ENCODE assay signal across 29 mouse cellular contexts in the genomic region with DNA sequence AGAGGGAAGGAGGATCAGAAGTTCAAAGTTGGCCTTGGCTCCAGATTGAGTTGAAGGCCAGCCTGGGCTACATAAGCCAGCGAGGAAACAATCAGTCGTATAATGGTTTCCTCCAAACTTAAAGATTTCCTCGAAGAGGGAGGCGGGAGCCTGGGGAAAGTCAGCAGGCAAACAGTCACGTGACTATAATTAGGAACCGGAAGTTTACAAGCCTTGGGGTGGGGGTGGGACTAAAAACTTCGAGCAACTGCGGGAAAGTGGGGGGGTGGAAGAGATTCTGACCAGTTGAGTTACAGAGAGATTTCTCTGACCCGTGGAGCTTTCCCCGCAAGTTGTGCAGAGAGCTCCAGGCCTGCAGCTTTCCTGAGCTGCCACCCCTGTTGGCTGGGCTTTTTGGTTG. TPM values are rescaled to one million over a fixed set of nuclear protein-coding genes. Genes with fewer than 3 reads are reported as not detected.
DNase-seq lines count a peak whose midpoint lies in the region; ATAC-seq and TF ChIP-seq lines count a peak whose summit lies in the region.
"Had no signal": no experiment of that assay in that cellular context is flagged by ENCODE, and none has a peak within 500 bp of the region (broad histone marks: within the 10 kb centered on the region; RNA-seq: fewer than 3 reads in every experiment).

No protein-coding gene starts in this region.

- no peaks in the 10 kb centered on the region for H3K79me2 ChIP-seq in MEL (ENCODE audit: control insufficient read depth, insufficient read depth, low read length, poor library complexity)

- H3K27ac ChIP-seq in hindbrain, embryonic 10.5 days, result peak overlapping the region; percentile 29; the same call in 1 of the 2 replicates
- no peak overlapping the region for H3K27ac ChIP-seq in hindbrain, embryonic 13.5 days
- H3K27ac ChIP-seq in lung, postnatal 0 days (ENCODE audit: low read length), result no peak overlapping the region
- H3K27ac ChIP-seq in MEL (ENCODE audit: control insufficient read depth, low read depth, low read length), result no peak overlapping the region
- no peak overlapping the region for H3K27ac ChIP-seq in stomach, embryonic 15.5 days
- H3K27ac ChIP-seq: forebrain, embryonic 10.5 days; heart, embryonic 13.5 days; hindbrain, embryonic 12.5 days; limb, embryonic 12.5 days; liver, embryonic 13.5 days; lung, embryonic 15.5 days; neural tube, embryonic 13.5 days had no signal

- H3K9ac ChIP-seq in hindbrain, embryonic 13.5 days, result no peak overlapping the region
- no peak overlapping the region for H3K9ac ChIP-seq in lung, postnatal 0 days (replicated peaks; ENCODE audit: low read depth)
- H3K9ac ChIP-seq in MEL (ENCODE audit: control insufficient read depth, low read depth, low read length, poor library complexity, severe bottlenecking), result no peak overlapping the region
- no peak overlapping the region for H3K9ac ChIP-seq in stomach, embryonic 15.5 days
- H3K9ac ChIP-seq: heart, embryonic 13.5 days; hindbrain, embryonic 12.5 days; limb, embryonic 12.5 days; liver, embryonic 13.5 days; lung, embryonic 15.5 days; neural tube, embryonic 13.5 days had no signal

- no peaks in the 10 kb centered on the region for H3K27me3 ChIP-seq in hindbrain, embryonic 10.5 days (ENCODE audit: insufficient read depth, poor library complexity, severe bottlenecking)
- 0 out of 2 replicates have a peak, but pooled peaks cover 2% of the 10 kb centered on the region for H3K27me3 ChIP-seq in hindbrain, embryonic 13.5 days
- H3K27me3 ChIP-seq in lung, postnatal 0 days (replicated peaks; ENCODE audit: insufficient read depth, low read length), result no peaks in the 10 kb centered on the region
- no peaks in the 10 kb centered on the region for H3K27me3 ChIP-seq in MEL (ENCODE audit: control insufficient read depth in 1 of 2, insufficient read depth in 2 of 2, low read length in 2 of 2)
- 0 out of 2 replicates have a peak, but pooled peaks cover 3% of the 10 kb centered on the region for H3K27me3 ChIP-seq in stomach, embryonic 15.5 days (replicated peaks)
- H3K27me3 ChIP-seq: heart, embryonic 13.5 days; hindbrain, embryonic 12.5 days; limb, embryonic 12.5 days; liver, embryonic 13.5 days; lung, embryonic 15.5 days; neural tube, embryonic 13.5 days had no signal

- H3K4me2 ChIP-seq in hindbrain, embryonic 13.5 days, result no peak overlapping the region
- no peak overlapping the region for H3K4me2 ChIP-seq in lung, postnatal 0 days (replicated peaks; ENCODE audit: low read depth, low read length)
- 0 out of 2 replicates have a peak overlapping the region, but pooled peaks have one; percentile 6 for H3K4me2 ChIP-seq in stomach, embryonic 15.5 days
- H3K4me2 ChIP-seq: heart, embryonic 13.5 days; hindbrain, embryonic 12.5 days; limb, embryonic 12.5 days; liver, embryonic 13.5 days; lung, embryonic 15.5 days; neural tube, embryonic 13.5 days had no signal

- TF ChIP-seq RAD21 in MEL (IDR thresholded peaks at IDR 0.05; ENCODE audit: low read depth, low read length), result no peak

- TF ChIP-seq EP300 in lung, postnatal 0 days (IDR thresholded peaks at IDR 0.05), result no peak
- TF ChIP-seq EP300 in MEL (IDR thresholded peaks at IDR 0.05; ENCODE audit: low read depth in 1 of 2, low read length in 2 of 2), result no peak

- no peaks in the 10 kb centered on the region for H3K9me3 ChIP-seq in hindbrain, embryonic 10.5 days
- H3K9me3 ChIP-seq in hindbrain, embryonic 13.5 days, result no peaks in the 10 kb centered on the region
- no peaks in the 10 kb centered on the region for H3K9me3 ChIP-seq in lung, postnatal 0 days (ENCODE audit: low read length)
- H3K9me3 ChIP-seq in MEL (replicated peaks; ENCODE audit: insufficient read depth, low read length), result no peaks in the 10 kb centered on the region
- H3K9me3 ChIP-seq in stomach, embryonic 15.5 days, result no peaks in the 10 kb centered on the region
- H3K9me3 ChIP-seq: forebrain, embryonic 10.5 days; G1E; heart, embryonic 13.5 days; hindbrain, embryonic 12.5 days; limb, embryonic 12.5 days; liver, embryonic 13.5 days; lung, embryonic 15.5 days; neural tube, embryonic 13.5 days had no signal

- no peak for DNase-seq in hindbrain, embryonic 10.5 days (ENCODE audit: low spot score)
- peak; percentile 22 for DNase-seq in lung, postnatal 0 days (ENCODE audit: low spot score)
- no peak for DNase-seq in lung, postnatal 14 days
- no peak for DNase-seq in MEL (ENCODE audit: low read depth, low spot score)
- no peak for DNase-seq in Muller cell, postnatal 12 days (ENCODE audit: inconsistent ontology term)
- DNase-seq: adrenal gland, postnatal 14 days; cerebellum, adult 8-10 months; gastrocnemius, postnatal 25 days; heart, adult 18-20 months; heart, postnatal 14 days; kidney, adult 11 months; kidney, postnatal 14 days; liver, embryonic 13.5 days; thymus, adult 2 months; thymus, postnatal 4 days had no signal

- H3K4me3 ChIP-seq in hindbrain, embryonic 10.5 days, result no peak overlapping the region
- H3K4me3 ChIP-seq in hindbrain, embryonic 13.5 days, result no peak overlapping the region
- no peak overlapping the region for H3K4me3 ChIP-seq in lung, postnatal 0 days (ENCODE audit: low read depth, low read length)
- H3K4me3 ChIP-seq in MEL (ENCODE audit: control insufficient read depth in 1 of 2, insufficient read depth in 1 of 2, low read depth in 2 of 2, low read length in 2 of 2), result no peak overlapping the region
- no peak overlapping the region for H3K4me3 ChIP-seq in stomach, embryonic 15.5 days (replicated peaks)
- H3K4me3 ChIP-seq: forebrain, embryonic 10.5 days; heart, embryonic 13.5 days; hindbrain, embryonic 12.5 days; limb, embryonic 12.5 days; liver, embryonic 13.5 days; lung, embryonic 15.5 days; myocyte; neural tube, embryonic 13.5 days had no signal

- H3K4me1 ChIP-seq in hindbrain, embryonic 10.5 days (replicated peaks), result peaks cover 16% of the 10 kb centered on the region; the same call in 1 of the 2 replicates
- no peaks in the 10 kb centered on the region for H3K4me1 ChIP-seq in hindbrain, embryonic 13.5 days (replicated peaks)
- no peaks in the 10 kb centered on the region for H3K4me1 ChIP-seq in lung, postnatal 0 days (ENCODE audit: insufficient read depth, low read depth, low read length)
- no peaks in the 10 kb centered on the region for H3K4me1 ChIP-seq in MEL (ENCODE audit: control insufficient read depth in 1 of 2, insufficient read depth in 2 of 2, low read length in 2 of 2)
- H3K4me1 ChIP-seq in stomach, embryonic 15.5 days, result peaks cover 8% of the 10 kb centered on the region; the same call in 1 of the 2 replicates
- H3K4me1 ChIP-seq: heart, embryonic 13.5 days; hindbrain, embryonic 12.5 days; liver, embryonic 13.5 days; neural tube, embryonic 13.5 days had no signal

- no peak for TF ChIP-seq CTCF in lung, postnatal 0 days (IDR thresholded peaks at IDR 0.05)
- TF ChIP-seq CTCF in MEL (IDR thresholded peaks at IDR 0.05 in 2 of 3, conservative IDR thresholded peaks at IDR 0.05 in 1 of 3; ENCODE audit: control insufficient read depth in 1 of 3, insufficient read depth in 1 of 3, low read depth in 2 of 3, low read length in 3 of 3, poor library complexity in 1 of 3, severe bottlenecking in 1 of 3), result no peak

- no peak for TF ChIP-seq POLR2A in MEL (IDR thresholded peaks at IDR 0.05; ENCODE audit: control insufficient read depth in 1 of 2, insufficient read depth in 1 of 2, low read depth in 1 of 2, low read length in 2 of 2, poor library complexity in 1 of 2)

- no peak for ATAC-seq in hindbrain, embryonic 13.5 days (ENCODE audit: low FRiP score)
- ATAC-seq in lung, postnatal 0 days, result no peak
- no peak for ATAC-seq in stomach, embryonic 15.5 days (ENCODE audit: insufficient read depth, low FRiP score, low read depth)
- ATAC-seq in frontal cortex, adult (ENCODE audit: low TSS enrichment), result no peak
- ATAC-seq: forebrain, embryonic 16.5 days; midbrain, embryonic 16.5 days had no signal

- 78% methylated on average over 10 of the region's 10 CpGs for WGBS in hindbrain, embryonic 10.5 days
- WGBS in hindbrain, embryonic 13.5 days, result 71% methylated on average over 10 of the region's 10 CpGs
- 33% methylated on average over 10 of the region's 10 CpGs for WGBS in lung, postnatal 0 days
- 39% methylated on average over 10 of the region's 10 CpGs for WGBS in stomach, embryonic 15.5 days

- no peaks in the 10 kb centered on the region for H3K36me3 ChIP-seq in hindbrain, embryonic 10.5 days
- no peaks in the 10 kb centered on the region for H3K36me3 ChIP-seq in hindbrain, embryonic 13.5 days
- no peaks in the 10 kb centered on the region for H3K36me3 ChIP-seq in lung, postnatal 0 days (ENCODE audit: insufficient read depth, low read length)
- H3K36me3 ChIP-seq in MEL (ENCODE audit: control insufficient read depth in 1 of 2, insufficient read depth in 2 of 2, low read length in 2 of 2), result no peaks in the 10 kb centered on the region
- no peaks in the 10 kb centered on the region for H3K36me3 ChIP-seq in stomach, embryonic 15.5 days
- H3K36me3 ChIP-seq: forebrain, embryonic 10.5 days; G1E; heart, embryonic 13.5 days; hindbrain, embryonic 12.5 days; limb, embryonic 12.5 days; liver, embryonic 13.5 days; lung, embryonic 15.5 days; neural tube, embryonic 13.5 days had no signal

TF ChIP-seq in MEL, 35 proteins besides CTCF, POLR2A, EP300 and RAD21:
- no peak for TF ChIP-seq ZNF384 (IDR thresholded peaks at IDR 0.05; ENCODE audit: low read depth, low read length)
- TF ChIP-seq USF1 (IDR thresholded peaks at IDR 0.05; ENCODE audit: low read depth, low read length), result peak; percentile 36; the same call in 1 of the 2 replicates

RNA-seq across cellular contexts. Expression of a gene that starts 11.0 kb away (rescaled TPM):
- polyA plus RNA-seq in hindbrain, embryonic 10.5 days (2016; fragmentation: Nextera tagmentation; extraction: Ambion mirVana), result 297 and 325 TPM in 2 replicates
- polyA plus RNA-seq in hindbrain, embryonic 13.5 days (2015; fragmentation: Nextera tagmentation; extraction: Ambion mirVana), result 334 and 351 TPM in 2 replicates
- 23.9 and 26.6 TPM in 2 replicates for polyA plus RNA-seq in lung, postnatal 0 days (2015; fragmentation: Nextera tagmentation; extraction: Ambion mirVana)
- total RNA-seq in MEL (2012; rRNA removed), result 0.07 TPM in 1 of 2 replicates, not detected in the other
- under 1 TPM in 1 of 2 experiments, not detected in 1; 0.25 TPM for polyA plus RNA-seq in MEL (2012; ENCODE audit: insufficient read depth in 1 of 2, insufficient read length in 2 of 2, low read depth in 1 of 2, low replicate concordance in 2 of 2, missing spikeins in 1 of 2)
- 93.7 and 106 TPM in 2 replicates for polyA plus RNA-seq in stomach, embryonic 15.5 days (2015; fragmentation: Nextera tagmentation; extraction: Ambion mirVana)
- total RNA-seq: megakaryocyte-erythroid progenitor cell, adult 5-6 weeks had no signal
- polyA plus RNA-seq: G1E had no signal

Comparison
In these comparisons a context has a peak if more than half of its experiments do, and no peak if none do; other contexts are left out.
1. RNA of a gene that starts 11.0 kb away (polyA plus RNA-seq): 334 to 351 TPM in hindbrain, embryonic 13.5 days, 297 to 325 TPM in hindbrain, embryonic 10.5 days, 93.7 to 106 TPM in stomach, embryonic 15.5 days and 23.9 to 26.6 TPM in lung, postnatal 0 days; 0.25 TPM in MEL; every median in the first group is over 10 times any median in the second.